Mouse (Mus musculus): Measurements from ENCODE around the gene Vpreb2. TPM values are rescaled to one million over a fixed set of nuclear protein-coding genes. Genes with fewer than 3 reads are reported as not detected.

Vpreb2 gene
- not detected in 2 replicates for polyA plus RNA-seq (2012; rRNA removed)
- polyA plus RNA-seq (2014; fragmentation: Nextera tagmentation; extraction: Ambion mirVana), result not detected in 2 replicates

GRCm38 (mm10) chr16:17980128-17980527 is at the start of gene Vpreb2:
Vpreb2 (plus strand) TSS chr16:17980428.
- H3K27me3 ChIP-seq (ENCODE audit: control insufficient read depth, insufficient read depth, low read length), result no peaks in the 10 kb centered on the region
- WGBS, result 50% methylated on average over 1 of the region's 1 CpGs

GRCm38 (mm10) chr16:17931906-17932460 is 48.2 kb upstream of the Vpreb2 start:
- no peak for ATAC-seq (ENCODE audit: low FRiP score, low read depth)
- WGBS, result 53% methylated on average over 5 of the region's 5 CpGs
- Histone ChIP-seq H3K4me1 (ENCODE audit: control insufficient read depth, insufficient read depth, low read length) (no peaks in the 10 kb centered on the region), H3K9ac (ENCODE audit: low read depth, low read length, severe bottlenecking) (no peak overlapping the region), H3K9me3 (ENCODE audit: control insufficient read depth, low read length) (no peaks in the 10 kb centered on the region), H3K4me2 (replicated peaks; ENCODE audit: low read depth, low read length, severe bottlenecking) (no peak overlapping the region), H3K27me3 (ENCODE audit: control insufficient read depth, insufficient read depth, low read length) (no peaks in the 10 kb centered on the region), H3K27ac (replicated peaks; ENCODE audit: low read depth, low read length) (no peak overlapping the region), H3K4me3 (replicated peaks; ENCODE audit: low read length) (no peak overlapping the region), H3K36me3 (ENCODE audit: control insufficient read depth, insufficient read depth, low read length) (no peaks in the 10 kb centered on the region)
- no peak for DNase-seq (ENCODE audit: low spot score)
- no peak for TF ChIP-seq POLR2A (IDR thresholded peaks at IDR 0.05; ENCODE audit: borderline replicate concordance, extremely low read depth, insufficient read depth, insufficient read length)

More at GRCm38 (mm10) chr16:17980128-17980527, at the start of gene Vpreb2:
- no peak for TF ChIP-seq POLR2A (IDR thresholded peaks at IDR 0.05; ENCODE audit: borderline replicate concordance, extremely low read depth, insufficient read depth, insufficient read length)
- Histone ChIP-seq H3K4me3 (replicated peaks; ENCODE audit: low read length) (no peak within 1 kb of the TSS), H3K9me3 (ENCODE audit: control insufficient read depth, low read length) (no peaks in the 10 kb centered on the region), H3K9ac (ENCODE audit: low read depth, low read length, severe bottlenecking) (no peak within 1 kb of the TSS), H3K36me3 (ENCODE audit: control insufficient read depth, insufficient read depth, low read length) (no peaks in the 10 kb centered on the region), H3K27ac (replicated peaks; ENCODE audit: low read depth, low read length) (no peak within 1 kb of the TSS), H3K4me2 (replicated peaks; ENCODE audit: low read depth, low read length, severe bottlenecking) (no peak within 1 kb of the TSS), H3K4me1 (ENCODE audit: control insufficient read depth, insufficient read depth, low read length) (no peaks in the 10 kb centered on the region)
- DNase-seq (ENCODE audit: low spot score) (no peak), ATAC-seq (ENCODE audit: low FRiP score, low read depth) (no peak)

GRCm38 (mm10) chr16:17933594-17934444 is 46.4 kb upstream of the Vpreb2 start:
- Histone ChIP-seq H3K4me3 (replicated peaks; ENCODE audit: low read length) (no peak overlapping the region), H3K4me2 (replicated peaks; ENCODE audit: low read depth, low read length, severe bottlenecking) (no peak overlapping the region), H3K4me1 (ENCODE audit: control insufficient read depth, insufficient read depth, low read length) (no peaks in the 10 kb centered on the region), H3K27me3 (ENCODE audit: control insufficient read depth, insufficient read depth, low read length) (no peaks in the 10 kb centered on the region), H3K27ac (replicated peaks; ENCODE audit: low read depth, low read length) (no peak overlapping the region), H3K9me3 (ENCODE audit: control insufficient read depth, low read length) (no peaks in the 10 kb centered on the region), H3K36me3 (ENCODE audit: control insufficient read depth, insufficient read depth, low read length) (no peaks in the 10 kb centered on the region), H3K9ac (ENCODE audit: low read depth, low read length, severe bottlenecking) (no peak overlapping the region)
- DNase-seq (ENCODE audit: low spot score) (no peak), ATAC-seq (ENCODE audit: low FRiP score, low read depth) (no peak)
- TF ChIP-seq POLR2A (IDR thresholded peaks at IDR 0.05; ENCODE audit: borderline replicate concordance, extremely low read depth, insufficient read depth, insufficient read length), result no peak
- WGBS, result 73% methylated on average over 9 of the region's 9 CpGs

GRCm38 (mm10) chr16:17934445-17934910 is 45.8 kb upstream of the Vpreb2 start:
- Histone ChIP-seq H3K27ac (replicated peaks; ENCODE audit: low read depth, low read length) (no peak overlapping the region), H3K4me2 (replicated peaks; ENCODE audit: low read depth, low read length, severe bottlenecking) (no peak overlapping the region), H3K9ac (ENCODE audit: low read depth, low read length, severe bottlenecking) (no peak overlapping the region), H3K36me3 (ENCODE audit: control insufficient read depth, insufficient read depth, low read length) (no peaks in the 10 kb centered on the region), H3K4me1 (ENCODE audit: control insufficient read depth, insufficient read depth, low read length) (no peaks in the 10 kb centered on the region), H3K9me3 (ENCODE audit: control insufficient read depth, low read length) (no peaks in the 10 kb centered on the region), H3K4me3 (replicated peaks; ENCODE audit: low read length) (no peak overlapping the region), H3K27me3 (ENCODE audit: control insufficient read depth, insufficient read depth, low read length) (no peaks in the 10 kb centered on the region)
- no peak for TF ChIP-seq POLR2A (IDR thresholded peaks at IDR 0.05; ENCODE audit: borderline replicate concordance, extremely low read depth, insufficient read depth, insufficient read length)
- ATAC-seq (ENCODE audit: low FRiP score, low read depth), result no peak
- no peak for DNase-seq (ENCODE audit: low spot score)
- WGBS, result 67% methylated on average over 3 of the region's 3 CpGs

GRCm38 (mm10) chr16:17936776-17937175 is 43.5 kb upstream of the Vpreb2 start:
- H3K27me3 ChIP-seq (ENCODE audit: control insufficient read depth, insufficient read depth, low read length), result no peaks in the 10 kb centered on the region
- no peaks in the 10 kb centered on the region for H3K36me3 ChIP-seq (ENCODE audit: control insufficient read depth, insufficient read depth, low read length)
- 80% methylated on average over 10 of the region's 10 CpGs for WGBS

More at GRCm38 (mm10) chr16:17936776-17937175, 43.5 kb upstream of the Vpreb2 start:
- H3K9ac ChIP-seq (ENCODE audit: low read depth, low read length, severe bottlenecking), result no peak overlapping the region
- no peak overlapping the region for H3K4me3 ChIP-seq (replicated peaks; ENCODE audit: low read length)
- H3K9me3 ChIP-seq (ENCODE audit: control insufficient read depth, low read length), result no peaks in the 10 kb centered on the region
- H3K27ac ChIP-seq (replicated peaks; ENCODE audit: low read depth, low read length), result no peak overlapping the region
- no peak overlapping the region for H3K4me2 ChIP-seq (replicated peaks; ENCODE audit: low read depth, low read length, severe bottlenecking)
- TF ChIP-seq POLR2A (IDR thresholded peaks at IDR 0.05; ENCODE audit: borderline replicate concordance, extremely low read depth, insufficient read depth, insufficient read length), result no peak
- H3K4me1 ChIP-seq (ENCODE audit: control insufficient read depth, insufficient read depth, low read length), result no peaks in the 10 kb centered on the region
- DNase-seq (ENCODE audit: low spot score) (no peak), ATAC-seq (ENCODE audit: low FRiP score, low read depth) (no peak)

Measured in limb, embryonic 14.5 days (tissue).